15 mouse cellular contexts compared by ENCODE assay signal in genomic region chr5:32408771-32409170, GRCm38 (mm10).
"Had no signal": no experiment of that assay in that cellular context is flagged by ENCODE, and none has a peak within 500 bp of the region (broad histone marks: within the 10 kb centered on the region; RNA-seq: fewer than 3 reads in every experiment).

No protein-coding gene starts in this region.

- H3K27ac ChIP-seq: limb, embryonic 15.5 days; liver, embryonic 12.5 days; midbrain, embryonic 10.5 days; neural tube, embryonic 12.5 days; stomach, embryonic 15.5 days had no signal

- H3K9me3 ChIP-seq: limb, embryonic 15.5 days; liver, embryonic 12.5 days; midbrain, embryonic 10.5 days; neural tube, embryonic 12.5 days; stomach, embryonic 15.5 days had no signal

- H3K4me2 ChIP-seq: limb, embryonic 15.5 days; liver, embryonic 12.5 days; lung, embryonic 14.5 days; neural tube, embryonic 12.5 days; stomach, embryonic 15.5 days had no signal

- H3K4me3 ChIP-seq: limb, embryonic 15.5 days; liver, embryonic 12.5 days; midbrain, embryonic 10.5 days; neural tube, embryonic 12.5 days; stomach, embryonic 15.5 days had no signal

- ATAC-seq: liver, embryonic 12.5 days had no signal

- H3K4me1 ChIP-seq: neural tube, embryonic 12.5 days had no signal

- H3K36me3 ChIP-seq: limb, embryonic 15.5 days; liver, embryonic 12.5 days; midbrain, embryonic 10.5 days; neural tube, embryonic 12.5 days; stomach, embryonic 15.5 days had no signal

- DNase-seq: kidney, postnatal 25 days; layer of hippocampus, adult 9-11 months; layer of hippocampus, postnatal 36 days; lung, embryonic 14.5 days; lung, postnatal 10 days; lung, postnatal 4 days; midbrain, embryonic 14.5 days; spleen, adult 18-20 months; thymus, adult 2 months; thymus, postnatal 25 days had no signal

- H3K9ac ChIP-seq: limb, embryonic 15.5 days; liver, embryonic 12.5 days; lung, embryonic 14.5 days; neural tube, embryonic 12.5 days; stomach, embryonic 15.5 days had no signal

- H3K27me3 ChIP-seq: limb, embryonic 15.5 days; liver, embryonic 12.5 days; neural tube, embryonic 12.5 days; stomach, embryonic 15.5 days had no signal
